Mouse (Mus musculus) stomach, embryonic 15.5 days (tissue): ENCODE data around the gene Mrps7. TPM values are rescaled to one million over a fixed set of nuclear protein-coding genes. Genes with fewer than 3 reads are reported as not detected.

Experiments used
- ATAC-seq: fragments of 200-750 bp; cut with Nextera tagmentation; 2 replicates; pipeline ENCODE4 v1.8.0; 2017; ENCODE audit warnings: low read depth, moderate number of reproducible peaks, moderate TSS enrichment; ENCODE audit not compliant: insufficient read depth, low FRiP score
- H3K27ac ChIP-seq: fragments of 300-500 bp; sonication (generic); 2 replicates; pipeline ENCODE4 v1.5.1; 2015; ENCODE audit warnings: mild to moderate bottlenecking, inconsistent platforms
- H3K27me3 ChIP-seq: fragments of 300-500 bp; sonication (generic); replicated peaks from 2 replicates; pipeline ENCODE4 v1.6.1; 2015; ENCODE audit warnings: inconsistent platforms
- H3K36me3 ChIP-seq: fragments of 300-500 bp; sonication (generic); 2 replicates; pipeline ENCODE4 v1.6.1; 2015; ENCODE audit warnings: inconsistent platforms
- H3K4me1 ChIP-seq: fragments of 300-500 bp; sonication (generic); 2 replicates; pipeline ENCODE4 v1.6.1; 2015; ENCODE audit warnings: inconsistent platforms
- H3K4me2 ChIP-seq: fragments of 300-500 bp; sonication (generic); 2 replicates; pipeline ENCODE4 v1.6.1; 2015; ENCODE audit warnings: mild to moderate bottlenecking, inconsistent platforms
- H3K4me3 ChIP-seq: fragments of 300-500 bp; sonication (generic); replicated peaks from 2 replicates; pipeline ENCODE4 v1.5.1; 2015; ENCODE audit warnings: inconsistent platforms
- H3K9ac ChIP-seq: fragments of 300-500 bp; sonication (generic); 2 replicates; pipeline ENCODE4 v1.6.1; 2015; ENCODE audit warnings: inconsistent platforms
- H3K9me3 ChIP-seq: fragments of 300-500 bp; sonication (generic); 2 replicates; pipeline ENCODE4 v1.6.1; 2016; ENCODE audit warnings: inconsistent platforms
- WGBS: fragments of 180-500 bp; shearing (Covaris S2); methylation state at CpG from one replicate; pipeline ENCODE4 v1.1.7; 2015; 5-methylcytosine and 5-hydroxymethylcytosine counted together
- polyA plus RNA-seq: library from polyadenylated mRNA; unstranded; fragments of >200 nt; fragmentation: Nextera tagmentation; extraction: Ambion mirVana; gene quantifications from 2 replicates; pipeline ENCODE4 v1.2.1, GENCODE M21; 2015

Gene Mrps7
- polyA plus RNA-seq, 1 experiment from 2014 or later = 81.7 TPM

- WGBS = 85% methylated on average over 10 of the region's 10 CpGs
- no peak overlapping the region for H3K9ac ChIP-seq
- no peak for ATAC-seq
- no peak overlapping the region for H3K4me2 ChIP-seq
- H3K27me3 ChIP-seq = no peaks in the 10 kb centered on the region
- H3K27ac ChIP-seq = no peak overlapping the region
- H3K36me3 ChIP-seq = no peaks in the 10 kb centered on the region
- no peaks in the 10 kb centered on the region for H3K9me3 ChIP-seq
- H3K4me1 ChIP-seq = peaks cover 3% of the 10 kb centered on the region; the same call in 1 of the 2 replicates
- H3K4me3 ChIP-seq = no peak overlapping the region
These were observed 29.1 kb downstream of the Mrps7 start for GRCm38 (mm10) chr11:115632862-115633261.

GRCm38 (mm10) chr11:115634109-115634508, 30.4 kb downstream of the Mrps7 start:
- Histone ChIP-seq H3K27me3 (no peaks in the 10 kb centered on the region), H3K9ac (no peak overlapping the region), H3K4me3 (no peak overlapping the region), H3K36me3 (no peaks in the 10 kb centered on the region), H3K27ac (no peak overlapping the region), H3K4me2 (no peak overlapping the region), H3K9me3 (no peaks in the 10 kb centered on the region), H3K4me1 (peaks cover 3% of the 10 kb centered on the region; the same call in 1 of the 2 replicates)
- ATAC-seq = no peak
- 51% methylated on average over 4 of the region's 4 CpGs for WGBS

- no peak overlapping the region for H3K9ac ChIP-seq
- no peaks in the 10 kb centered on the region for H3K36me3 ChIP-seq
- H3K27me3 ChIP-seq = no peaks in the 10 kb centered on the region
- peaks cover 3% of the 10 kb centered on the region; the same call in 1 of the 2 replicates for H3K4me1 ChIP-seq
- ATAC-seq = no peak
- H3K27ac ChIP-seq = no peak overlapping the region
- H3K4me3 ChIP-seq = no peak overlapping the region
- H3K4me2 ChIP-seq = no peak overlapping the region
- WGBS = 84% methylated on average over 8 of the region's 8 CpGs
- no peaks in the 10 kb centered on the region for H3K9me3 ChIP-seq
These were observed 31.3 kb downstream of the Mrps7 start for GRCm38 (mm10) chr11:115635041-115635440.

GRCm38 (mm10) chr11:115635484-115635883, 31.8 kb downstream of the Mrps7 start:
- Histone ChIP-seq H3K4me3 (no peak overlapping the region), H3K27me3 (no peaks in the 10 kb centered on the region), H3K36me3 (no peaks in the 10 kb centered on the region), H3K9ac (no peak overlapping the region), H3K27ac (no peak overlapping the region), H3K9me3 (no peaks in the 10 kb centered on the region), H3K4me1 (peaks cover 3% of the 10 kb centered on the region; the same call in 1 of the 2 replicates), H3K4me2 (no peak overlapping the region)
- ATAC-seq = no peak
- WGBS = 73% methylated on average over 8 of the region's 8 CpGs

- Histone ChIP-seq H3K9me3 (no peaks in the 10 kb centered on the region), H3K27me3 (no peaks in the 10 kb centered on the region), H3K4me2 (no peak overlapping the region), H3K4me3 (no peak overlapping the region), H3K9ac (no peak overlapping the region), H3K27ac (no peak overlapping the region), H3K4me1 (0 out of 2 replicates have a peak, but pooled peaks cover 3% of the 10 kb centered on the region), H3K36me3 (no peaks in the 10 kb centered on the region)
- ATAC-seq = no peak
- WGBS = 70% methylated on average over 3 of the region's 3 CpGs
These were observed 33.2 kb downstream of the Mrps7 start for GRCm38 (mm10) chr11:115636960-115637359.

- no peaks in the 10 kb centered on the region for H3K27me3 ChIP-seq
- WGBS = 62% methylated on average over 5 of the region's 5 CpGs
- no peak overlapping the region for H3K9ac ChIP-seq
- H3K27ac ChIP-seq = no peak overlapping the region; the same call in 1 of the 2 replicates
- H3K9me3 ChIP-seq = no peaks in the 10 kb centered on the region
- H3K36me3 ChIP-seq = no peaks in the 10 kb centered on the region
- no peak overlapping the region for H3K4me2 ChIP-seq
- no peak overlapping the region for H3K4me3 ChIP-seq
- H3K4me1 ChIP-seq = 0 out of 2 replicates have a peak, but pooled peaks cover 3% of the 10 kb centered on the region
- no peak for ATAC-seq
These were observed 35.0 kb downstream of the Mrps7 start for GRCm38 (mm10) chr11:115638498-115639409.

GRCm38 (mm10) chr11:115639540-115639939, 35.8 kb downstream of the Mrps7 start:
- WGBS = 71% methylated on average over 4 of the region's 4 CpGs
- ATAC-seq = no peak
- no peaks in the 10 kb centered on the region for H3K9me3 ChIP-seq
- H3K27me3 ChIP-seq = no peaks in the 10 kb centered on the region
- H3K4me1 ChIP-seq = no peaks in the 10 kb centered on the region
- no peaks in the 10 kb centered on the region for H3K36me3 ChIP-seq
- H3K4me2 ChIP-seq = no peak overlapping the region
- no peak overlapping the region for H3K9ac ChIP-seq
- no peak overlapping the region for H3K4me3 ChIP-seq
- H3K27ac ChIP-seq = no peak overlapping the region; the same call in 1 of the 2 replicates

- 78% methylated on average over 3 of the region's 4 CpGs for WGBS
- Histone ChIP-seq H3K4me1 (no peaks in the 10 kb centered on the region), H3K9ac (no peak overlapping the region), H3K9me3 (no peaks in the 10 kb centered on the region), H3K4me2 (no peak overlapping the region), H3K27me3 (no peaks in the 10 kb centered on the region), H3K27ac (no peak overlapping the region), H3K4me3 (no peak overlapping the region), H3K36me3 (no peaks in the 10 kb centered on the region)
- no peak for ATAC-seq
These were observed 36.6 kb downstream of the Mrps7 start for GRCm38 (mm10) chr11:115640311-115640828.

- Histone ChIP-seq H3K27me3 (no peaks in the 10 kb centered on the region), H3K27ac (no peak overlapping the region), H3K4me2 (no peak overlapping the region), H3K4me3 (no peak overlapping the region), H3K4me1 (no peaks in the 10 kb centered on the region), H3K36me3 (no peaks in the 10 kb centered on the region), H3K9me3 (no peaks in the 10 kb centered on the region), H3K9ac (no peak overlapping the region)
- no peak for ATAC-seq
- WGBS = 45% methylated on average over 14 of the region's 14 CpGs
These were observed 37.4 kb downstream of the Mrps7 start for GRCm38 (mm10) chr11:115640978-115641663.

GRCm38 (mm10) chr11:115641664-115642036, 37.9 kb downstream of the Mrps7 start:
- no peak overlapping the region for H3K9ac ChIP-seq
- H3K36me3 ChIP-seq = peaks cover 1% of the 10 kb centered on the region
- H3K9me3 ChIP-seq = no peaks in the 10 kb centered on the region
- H3K27ac ChIP-seq = no peak overlapping the region
- H3K4me3 ChIP-seq = no peak overlapping the region
- no peak overlapping the region for H3K4me2 ChIP-seq
- H3K27me3 ChIP-seq = no peaks in the 10 kb centered on the region
- H3K4me1 ChIP-seq = no peaks in the 10 kb centered on the region
- no peak for ATAC-seq
- WGBS = 86% methylated on average over 4 of the region's 4 CpGs

- H3K27me3 ChIP-seq = no peaks in the 10 kb centered on the region
- whole genome bisulfite sequencing = 93% methylated on average over 2 of the region's 2 CpGs
These were observed 39.0 kb downstream of the Mrps7 start for GRCm38 (mm10) chr11:115642705-115643104.

GRCm38 (mm10) chr11:115643265-115643664, 39.5 kb downstream of the Mrps7 start:
- no peak overlapping the region for H3K4me3 ChIP-seq
- H3K9me3 ChIP-seq = no peaks in the 10 kb centered on the region
- 65% methylated on average over 10 of the region's 10 CpGs for WGBS
- no peak overlapping the region for H3K9ac ChIP-seq
- peaks cover 6% of the 10 kb centered on the region for H3K36me3 ChIP-seq
- no peaks in the 10 kb centered on the region for H3K4me1 ChIP-seq
- no peaks in the 10 kb centered on the region for H3K27me3 ChIP-seq
- H3K27ac ChIP-seq = no peak overlapping the region
- no peak overlapping the region for H3K4me2 ChIP-seq
- ATAC-seq = no peak

More at GRCm38 (mm10) chr11:115642705-115643104, 39.0 kb downstream of the Mrps7 start:
- Histone ChIP-seq H3K9me3 (no peaks in the 10 kb centered on the region), H3K27ac (no peak overlapping the region), H3K4me1 (no peaks in the 10 kb centered on the region), H3K4me2 (no peak overlapping the region), H3K4me3 (no peak overlapping the region), H3K9ac (no peak overlapping the region), H3K36me3 (peaks cover 6% of the 10 kb centered on the region)
- ATAC-seq = no peak
